Mouse (Mus musculus) liver, adult 2 months (tissue): ENCODE results near the gene Ptk6.

Experiments used
- CTCF ChIP-seq: fragments of 200-500 bp; IDR thresholded peaks from 2 replicates; pipeline ENCODE4 v1.5.1; 2011; ENCODE audit warnings: low read depth, low read length, control low read depth
- POLR2A ChIP-seq: fragments of 200-500 bp; IDR thresholded peaks from 2 replicates; pipeline ENCODE4 v1.6.1; 2011; ENCODE audit warnings: low read length, control low read depth; ENCODE audit not compliant: insufficient read depth; ENCODE audit errors: extremely low read depth

DNA sequence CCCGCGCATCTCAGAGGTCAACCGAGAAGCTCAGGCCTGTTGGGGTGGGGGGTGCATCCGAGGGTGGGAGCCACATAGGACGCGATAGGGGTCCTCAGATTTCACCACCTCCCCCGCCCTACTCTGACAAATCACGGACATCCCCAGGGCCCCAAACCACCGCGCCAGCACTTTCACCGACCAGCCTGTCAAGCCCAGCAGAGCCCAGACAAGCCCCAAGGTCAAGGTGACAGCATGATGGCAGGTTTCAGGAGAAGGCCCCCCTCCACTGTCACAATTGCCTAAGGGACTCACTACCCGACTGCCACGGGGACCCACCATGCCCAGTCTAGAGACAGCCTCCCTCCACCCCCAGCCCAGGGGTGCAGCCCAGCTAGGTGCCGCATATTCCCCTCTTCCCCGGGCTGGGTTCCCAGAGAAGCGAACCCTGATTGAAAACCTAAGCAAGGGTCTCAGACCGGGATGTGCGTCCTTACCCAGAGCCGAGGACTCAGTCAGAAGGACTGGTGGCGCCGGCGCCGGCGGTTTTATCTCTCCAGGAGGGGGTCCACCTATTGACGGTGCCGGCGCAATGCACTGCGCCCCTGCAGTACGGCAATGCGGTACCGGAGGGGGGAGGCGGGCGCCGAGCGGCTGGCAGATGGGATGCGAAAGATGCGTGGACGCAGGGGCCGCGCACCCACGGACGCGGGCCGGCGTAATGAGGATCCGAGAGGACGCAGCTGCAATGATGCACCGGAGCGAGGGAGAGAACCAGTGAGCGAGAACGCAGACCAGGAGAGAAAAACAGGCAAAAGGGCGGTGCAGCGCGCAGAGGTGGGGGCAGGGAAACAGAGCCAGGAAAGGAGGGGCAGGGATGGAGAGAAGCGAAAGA lies 46.1 kb downstream of the Ptk6 start, which contains the start of gene Eef1a2:
- TF ChIP-seq CTCF (no peak), POLR2A (no peak)
